ENCODE assay signal across 27 mouse cellular contexts in genomic region chr2:53488301-53488700, GRCm38 (mm10).
"Had no signal": no experiment of that assay in that cellular context is flagged by ENCODE, and none has a peak within 500 bp of the region (broad histone marks: within the 10 kb centered on the region; RNA-seq: fewer than 3 reads in every experiment).

No protein-coding gene starts in this region.

- H3K4me1 ChIP-seq: heart, embryonic 10.5 days; heart, embryonic 12.5 days; hindbrain, embryonic 10.5 days; hindbrain, embryonic 12.5 days; kidney, embryonic 15.5 days; limb, embryonic 13.5 days; limb, embryonic 15.5 days; liver, embryonic 12.5 days had no signal

- ATAC-seq: hindbrain, postnatal 0 days; intestine, embryonic 16.5 days; liver, embryonic 12.5 days had no signal

- H3K9ac ChIP-seq: heart, embryonic 12.5 days; hindbrain, embryonic 12.5 days; hindbrain, embryonic 15.5 days; kidney, embryonic 15.5 days; limb, embryonic 13.5 days; limb, embryonic 15.5 days; liver, embryonic 12.5 days; liver, embryonic 14.5 days had no signal

- DNase-seq: gastrocnemius, postnatal 14 days; gastrocnemius, postnatal 36 days; heart, adult 18-20 months; heart, postnatal 10 days; heart, postnatal 4 days; kidney, adult 11 months; kidney, adult 2 months; kidney, adult 9 months; kidney, postnatal 14 days; kidney, postnatal 36 days; layer of hippocampus, adult 9-11 months; layer of hippocampus, postnatal 36 days; left cerebral cortex, postnatal 4 days; lung, adult 18-20 months had no signal

- H3K36me3 ChIP-seq: heart, embryonic 10.5 days; heart, embryonic 12.5 days; hindbrain, embryonic 10.5 days; hindbrain, embryonic 12.5 days; hindbrain, embryonic 15.5 days; kidney, embryonic 15.5 days; limb, embryonic 13.5 days; limb, embryonic 15.5 days; liver, embryonic 12.5 days had no signal

- H3K9me3 ChIP-seq: heart, embryonic 10.5 days; heart, embryonic 12.5 days; hindbrain, embryonic 10.5 days; hindbrain, embryonic 12.5 days; hindbrain, embryonic 15.5 days; kidney, embryonic 15.5 days; limb, embryonic 13.5 days; limb, embryonic 15.5 days; liver, embryonic 12.5 days had no signal

- H3K27ac ChIP-seq: heart, embryonic 10.5 days; hindbrain, embryonic 10.5 days; hindbrain, embryonic 12.5 days; hindbrain, embryonic 15.5 days; hindbrain, postnatal 0 days; kidney, embryonic 15.5 days; kidney, postnatal 0 days; limb, embryonic 13.5 days; limb, embryonic 15.5 days; liver, embryonic 12.5 days; liver, embryonic 14.5 days had no signal

- H3K4me3 ChIP-seq: heart, embryonic 10.5 days; heart, embryonic 12.5 days; hindbrain, embryonic 10.5 days; hindbrain, embryonic 12.5 days; hindbrain, embryonic 15.5 days; kidney, embryonic 15.5 days; limb, embryonic 13.5 days; limb, embryonic 15.5 days; liver, embryonic 12.5 days had no signal

- H3K4me2 ChIP-seq: heart, embryonic 12.5 days; hindbrain, embryonic 12.5 days; hindbrain, embryonic 15.5 days; kidney, embryonic 15.5 days; limb, embryonic 13.5 days; limb, embryonic 15.5 days; liver, embryonic 12.5 days had no signal

- H3K27me3 ChIP-seq: heart, embryonic 12.5 days; hindbrain, embryonic 12.5 days; hindbrain, embryonic 15.5 days; kidney, embryonic 15.5 days; limb, embryonic 13.5 days; limb, embryonic 15.5 days; liver, embryonic 12.5 days had no signal
